Mouse (Mus musculus): ENCODE results near the gene Tecr.
"Not testable (repeated sequence)": the region's sequence is repeated elsewhere in the genome, so short reads cannot be mapped to it uniquely, and the experiment has no call there.

Gene Tecr

DNA sequence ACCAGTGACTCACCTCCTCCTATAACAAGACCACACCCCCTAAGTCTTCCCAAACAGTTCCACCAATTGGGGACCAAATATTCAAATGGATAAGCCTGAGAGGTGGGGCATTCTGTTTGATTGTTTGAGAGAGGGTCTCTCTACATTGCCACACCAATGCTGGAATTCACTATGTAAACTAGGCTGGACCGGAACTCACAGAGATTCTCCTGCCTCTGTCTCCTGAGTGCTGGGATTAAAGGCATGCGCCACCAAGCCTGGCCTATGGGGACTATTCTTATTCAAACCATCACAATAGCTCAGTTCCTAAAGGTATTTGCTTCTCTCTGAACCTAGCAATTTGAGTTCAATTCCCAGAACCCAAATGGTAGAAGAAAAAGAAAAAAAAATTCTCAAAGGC, 10.8 kb upstream of the Tecr start:
- no peak for DNase-seq (ENCODE audit: low spot score in 2 of 2)

DNA sequence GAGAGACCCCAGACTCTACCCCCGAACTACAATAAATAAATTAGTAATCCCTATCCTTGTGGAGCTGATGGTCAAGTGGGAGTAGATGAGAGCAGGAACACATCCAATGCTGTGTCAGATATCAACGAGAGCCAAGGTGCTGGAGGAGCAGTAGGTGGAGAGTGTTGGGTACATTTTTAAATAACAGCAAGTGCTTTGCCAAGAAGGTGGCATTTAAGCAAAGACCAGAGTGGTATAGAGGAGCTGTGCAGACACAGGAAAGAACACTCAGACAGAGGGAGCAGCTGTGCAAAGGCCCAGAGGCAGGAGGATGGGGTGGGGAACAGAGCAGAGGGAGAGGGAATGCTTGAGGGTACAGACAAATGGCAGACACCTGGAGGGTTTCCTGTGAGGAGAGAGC, 9.3 kb upstream of the Tecr start:
- no peak for DNase-seq (ENCODE audit: low spot score in 2 of 2)

DNA sequence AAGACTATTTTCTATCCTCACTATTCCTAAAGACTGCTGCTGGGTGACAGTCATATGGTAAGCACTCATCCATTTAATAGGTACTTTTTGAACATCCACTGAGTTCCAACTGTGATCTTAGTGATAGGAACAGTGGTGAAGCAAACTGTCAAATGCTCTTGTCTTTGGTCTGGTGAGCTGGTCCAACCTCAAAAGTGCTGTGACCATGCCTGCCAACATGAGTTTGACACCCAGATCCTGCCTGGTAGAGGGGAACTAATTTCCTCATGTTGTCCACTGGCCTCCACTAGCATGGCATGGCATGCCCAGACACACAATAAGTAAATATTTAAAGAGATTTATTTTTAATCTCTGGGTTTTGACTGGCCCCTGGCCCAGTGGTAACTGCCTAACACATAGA, 8.9 kb upstream of the Tecr start:
- no peak for DNase-seq (ENCODE audit: low spot score in 2 of 2)

DNA sequence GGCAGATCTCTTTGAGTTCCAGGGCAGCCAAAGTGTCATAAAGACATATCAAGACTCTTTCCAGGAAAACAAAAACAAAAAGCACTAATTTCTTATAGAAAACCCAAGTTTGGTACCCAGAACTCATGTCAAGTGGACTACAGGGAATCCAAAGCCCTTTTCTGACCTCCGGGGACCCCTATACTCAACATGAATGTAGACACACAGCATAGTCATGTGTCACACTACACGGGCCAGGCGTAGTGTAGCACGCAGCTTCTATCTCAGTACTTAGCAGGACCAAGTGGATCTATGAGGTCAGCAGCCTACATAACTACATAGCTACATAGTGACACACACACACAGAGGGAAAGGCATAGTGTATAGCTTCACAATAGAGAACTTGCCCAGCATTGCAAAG, 5.9 kb upstream of the Tecr start:
- no peak for DNase-seq (ENCODE audit: low spot score in 2 of 2)

DNA sequence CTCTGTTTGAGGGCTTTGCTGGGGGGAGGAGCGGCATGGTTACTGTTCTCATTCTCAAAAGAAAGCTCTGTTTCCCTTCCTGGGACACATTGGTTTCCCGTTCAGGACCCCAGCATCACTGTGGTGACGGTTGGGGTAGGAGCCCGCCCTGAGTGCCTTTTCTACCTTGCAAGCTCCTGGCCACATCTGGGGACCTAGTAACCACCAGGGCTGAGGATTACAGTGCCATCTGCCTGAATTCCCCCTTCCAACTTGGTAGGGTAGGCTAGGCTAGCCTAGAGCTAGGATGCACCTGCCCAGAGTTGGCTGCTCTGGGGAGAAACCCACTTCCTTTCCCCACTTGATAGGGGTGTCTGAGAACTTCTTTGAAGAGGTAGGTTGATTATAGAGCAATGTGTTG, 4.2 kb upstream of the Tecr start:
- no peak for DNase-seq (ENCODE audit: low spot score in 2 of 2)

DNA sequence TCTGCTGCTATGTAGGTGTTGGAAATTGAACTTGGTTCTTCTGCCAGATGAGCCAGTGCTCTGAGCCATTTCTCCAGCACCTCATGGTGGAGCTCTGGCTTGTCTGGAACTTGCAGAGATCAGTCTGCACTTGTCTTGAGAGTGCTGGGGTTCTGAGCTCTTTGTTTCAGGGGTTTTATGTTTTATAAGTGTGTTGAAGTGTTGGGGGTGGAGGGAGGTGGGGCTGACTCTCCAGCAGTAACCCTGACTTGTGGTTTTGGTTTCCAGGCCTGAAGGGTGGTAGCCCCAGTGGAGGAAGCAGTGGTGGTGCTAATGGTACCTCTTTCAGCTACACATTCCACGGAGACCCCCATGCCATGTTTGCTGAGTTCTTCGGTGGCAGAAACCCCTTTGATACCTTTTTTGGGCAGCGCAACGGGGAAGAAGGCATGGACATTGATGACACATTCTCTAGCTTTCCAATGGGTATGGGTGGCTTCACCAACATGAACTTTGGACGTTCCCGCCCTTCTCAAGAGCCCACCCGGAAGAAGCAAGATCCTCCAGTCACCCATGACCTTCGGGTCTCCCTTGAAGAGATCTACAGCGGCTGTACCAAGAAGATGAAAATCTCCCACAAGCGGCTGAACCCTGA, 1.9 kb upstream of the Tecr start:
- no peak for DNase-seq (ENCODE audit: low spot score in 2 of 2)

DNA sequence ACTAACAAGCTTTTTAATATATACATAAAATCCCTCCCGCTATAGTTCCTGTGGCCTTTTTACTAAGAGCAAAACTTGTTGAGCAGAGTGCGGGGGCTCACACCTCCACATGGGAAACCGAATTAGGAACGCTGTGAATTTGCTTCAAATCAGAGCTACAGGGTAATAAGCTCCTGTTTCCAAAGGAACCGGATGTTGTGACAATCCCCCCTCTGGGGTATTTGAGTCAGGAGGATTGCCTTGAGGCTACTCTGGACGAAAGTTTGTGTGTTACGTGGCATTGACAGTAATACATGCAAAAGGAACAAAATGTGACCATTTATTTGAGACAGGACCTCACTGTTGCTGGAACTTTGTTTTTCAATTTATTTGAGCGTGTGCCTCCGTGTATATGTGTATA, 1.3 kb upstream of the Tecr start:
- DNase-seq (ENCODE audit: low spot score in 2 of 2) = no peak

DNA sequence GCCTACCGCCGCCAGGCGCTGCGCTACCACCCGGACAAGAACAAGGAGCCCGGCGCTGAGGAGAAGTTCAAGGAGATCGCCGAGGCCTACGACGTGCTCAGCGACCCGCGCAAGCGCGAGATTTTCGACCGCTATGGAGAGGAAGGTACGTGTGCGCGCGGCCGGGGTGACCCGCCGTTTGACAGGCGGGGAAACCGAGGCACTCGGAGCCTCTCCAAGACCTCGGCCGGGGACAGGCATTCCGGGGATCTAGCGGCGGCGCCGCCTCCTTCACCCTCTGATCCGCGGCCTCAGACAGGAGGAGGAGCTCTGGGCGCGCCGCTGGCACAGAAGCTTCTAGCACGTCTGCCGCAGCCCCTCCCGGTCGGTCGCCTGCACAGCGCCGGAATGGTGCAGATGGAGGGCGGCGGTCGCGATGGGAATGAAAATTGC, 643 bp upstream of the Tecr start:
- DNase-seq (ENCODE audit: low spot score in 2 of 2) = peak; percentile 70 to 77

DNA sequence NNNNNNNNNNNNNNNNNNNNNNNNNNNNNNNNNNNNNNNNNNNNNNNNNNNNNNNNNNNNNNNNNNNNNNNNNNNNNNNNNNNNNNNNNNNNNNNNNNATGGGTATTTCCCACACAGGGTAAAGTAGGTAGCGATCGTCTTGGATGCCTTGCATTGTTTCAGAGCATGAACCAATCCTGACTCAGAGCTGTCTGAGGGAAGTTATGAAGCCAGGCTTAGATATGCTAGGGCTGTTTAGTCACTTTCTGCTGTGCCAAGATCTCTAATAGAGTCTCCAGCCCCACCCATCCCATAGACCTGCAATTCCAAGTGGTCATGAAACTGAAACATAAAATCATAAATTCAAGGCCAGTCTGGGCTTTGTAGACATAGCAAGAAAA, 5.1 kb downstream of the Tecr start:
- DNase-seq (ENCODE audit: low spot score in 2 of 2) = no peak

DNA sequence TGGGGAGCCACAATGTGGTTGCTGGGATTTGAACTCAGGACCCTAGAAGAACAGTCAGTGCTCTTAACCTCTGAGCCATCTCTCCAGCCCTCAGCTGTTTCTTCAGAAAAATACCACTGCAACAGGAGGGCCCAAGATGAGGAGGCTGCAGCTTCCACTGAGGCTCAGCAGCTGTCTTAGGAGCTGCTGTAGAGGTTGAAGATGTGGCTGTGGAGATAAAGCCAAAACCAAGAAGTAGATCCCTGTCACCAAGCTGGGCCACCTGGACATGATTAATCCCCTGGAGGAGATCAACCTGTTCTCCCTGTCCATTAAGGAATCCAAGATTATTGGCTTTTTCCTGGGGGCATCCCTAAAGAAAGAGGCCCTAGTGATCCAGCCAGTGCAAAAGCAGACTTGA, 8.0 kb downstream of the Tecr start:
- DNase-seq (ENCODE audit: low spot score in 2 of 2) = no peak

DNA sequence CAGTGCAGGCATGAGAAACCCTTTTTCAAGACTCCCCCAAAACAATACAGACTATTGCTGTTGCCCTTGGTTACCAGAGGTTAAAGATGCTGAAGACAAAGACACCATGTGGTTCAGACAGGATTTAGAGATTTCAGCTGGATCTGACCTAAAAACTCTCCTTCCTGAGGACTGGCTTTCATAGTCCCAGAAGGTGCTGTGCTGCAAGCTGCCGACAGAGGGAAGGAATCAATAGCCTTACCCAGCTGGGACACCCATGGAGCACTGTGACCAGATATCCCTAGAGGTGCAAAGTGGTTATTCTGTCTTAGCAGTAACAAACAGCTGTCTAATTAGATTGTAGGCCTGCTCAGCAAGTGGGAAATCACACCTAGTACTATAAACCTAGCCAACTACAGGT, 9.6 kb downstream of the Tecr start:
- DNase-seq (ENCODE audit: low spot score in 2 of 2) = no peak

DNA sequence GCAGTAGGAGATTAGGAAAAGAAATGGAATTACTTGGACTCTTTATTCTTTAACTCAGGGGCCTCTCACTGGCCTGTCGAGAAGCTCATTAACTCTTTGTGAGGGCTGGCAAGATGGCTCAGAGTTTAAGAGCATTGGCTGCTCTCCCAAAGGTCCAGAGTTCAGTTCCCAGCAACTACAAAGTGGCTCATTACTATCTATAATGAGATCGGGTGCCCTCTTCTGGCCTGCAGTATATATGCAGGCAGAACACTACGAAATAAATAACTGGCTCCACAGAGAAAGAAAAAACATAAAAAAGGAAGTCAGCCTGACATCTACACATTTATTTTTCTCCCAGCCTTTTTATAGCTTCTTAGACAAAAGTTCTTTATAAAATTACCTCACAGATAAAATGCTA, 11.4 kb downstream of the Tecr start:
- DNase-seq (ENCODE audit: low spot score in 2 of 2) = peak in 1 of 2 experiments; percentile 39

DNA sequence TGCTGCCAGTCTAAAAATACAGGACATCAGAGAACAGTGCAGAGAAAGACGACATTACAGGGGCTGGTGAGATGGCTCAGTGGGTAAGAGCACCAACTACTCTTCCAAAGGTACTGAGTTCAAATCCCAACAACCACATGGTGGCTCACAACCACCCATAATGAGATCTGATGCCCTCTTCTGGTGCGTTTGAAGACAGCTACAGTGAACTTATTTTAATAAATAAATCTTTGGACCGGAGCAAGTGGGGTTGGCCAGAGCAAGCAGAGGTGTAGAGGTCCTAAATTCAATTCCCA, 12.8 kb downstream of the Tecr start:
- DNase-seq (ENCODE audit: low spot score in 2 of 2) = not testable (repeated sequence)

DNA sequence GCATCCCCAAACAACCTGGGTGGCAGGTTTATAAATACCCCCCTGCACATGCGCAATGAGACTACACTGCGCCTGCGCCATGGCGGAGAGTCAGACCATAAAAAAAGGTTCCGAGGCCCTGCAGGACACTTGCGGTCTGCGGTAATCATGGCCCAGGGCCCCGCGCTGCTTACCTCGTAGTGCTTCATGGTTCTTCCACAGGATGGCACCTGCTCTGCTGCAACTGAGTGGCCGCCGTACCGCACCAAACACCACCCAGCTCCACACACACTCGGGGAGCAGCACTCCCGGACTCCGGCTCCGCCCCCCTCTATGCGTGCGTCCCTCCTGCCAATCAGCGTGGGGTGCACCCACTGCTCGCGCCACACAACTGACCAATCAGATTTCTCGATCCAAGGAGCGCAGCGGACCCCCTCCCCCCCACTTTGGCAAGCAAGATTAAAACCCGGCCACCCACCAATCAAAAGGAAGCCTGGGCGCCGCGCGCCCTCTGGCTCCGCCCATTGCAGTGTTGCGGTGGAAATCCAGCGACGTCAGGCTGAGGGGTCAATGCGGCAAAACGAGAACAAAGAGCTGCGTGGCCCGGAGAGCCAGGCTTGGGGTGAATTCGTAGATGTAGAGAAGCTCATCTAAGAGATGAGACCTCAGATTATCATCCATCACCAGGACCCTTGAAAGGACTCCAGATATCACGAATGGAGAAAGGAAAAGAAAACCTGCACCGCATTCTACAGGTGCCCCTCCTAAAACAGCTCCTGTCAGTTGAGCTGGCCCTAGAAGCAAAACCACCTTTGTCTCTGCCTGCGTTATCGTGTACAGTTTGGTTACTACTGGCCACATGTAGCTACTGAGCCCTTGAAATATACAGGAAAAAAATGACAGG, 13.4 kb downstream of the Tecr start:
- peak; percentile 92 for DNase-seq (ENCODE audit: low spot score in 2 of 2)

DNA sequence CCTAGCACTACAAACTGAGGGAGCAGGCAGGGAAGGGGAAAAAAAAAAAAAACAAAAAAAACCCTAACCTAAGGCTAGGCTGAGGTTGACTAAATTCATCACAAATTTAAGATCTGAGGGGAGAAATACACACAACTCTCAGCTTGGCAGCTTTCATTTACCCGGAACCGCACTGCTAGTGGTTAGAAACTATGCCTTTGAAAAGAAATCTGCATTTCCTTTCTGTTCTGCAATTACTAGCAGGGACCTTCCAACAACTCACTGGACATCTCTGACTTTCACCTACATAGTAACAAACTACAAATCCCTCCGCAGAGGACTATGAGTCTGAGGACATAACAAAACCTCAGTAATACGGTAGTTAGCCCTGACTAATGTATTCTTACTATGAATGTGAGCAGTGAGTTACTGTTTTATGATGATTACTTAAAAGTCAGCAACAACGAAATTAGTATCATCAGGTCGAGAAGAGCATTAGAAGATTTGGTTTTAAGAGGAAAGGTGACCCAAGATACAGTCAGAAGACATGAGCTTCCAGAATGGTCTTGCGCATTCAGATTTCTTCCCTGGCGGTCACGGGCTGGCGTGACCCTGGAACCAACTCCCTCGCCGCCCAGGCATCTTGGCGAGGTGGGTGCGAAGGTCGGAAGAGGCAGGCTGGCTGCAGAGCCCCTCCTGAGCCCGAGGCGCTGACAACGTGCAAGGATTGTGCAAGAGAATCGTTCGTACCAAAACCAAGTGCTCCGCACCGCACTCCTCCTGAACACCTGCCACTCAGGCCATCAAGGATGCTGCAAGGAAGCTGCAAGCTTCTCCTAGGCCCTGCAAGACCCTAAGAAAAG, 14.2 kb downstream of the Tecr start:
- DNase-seq (ENCODE audit: low spot score in 2 of 2) = no peak

DNA sequence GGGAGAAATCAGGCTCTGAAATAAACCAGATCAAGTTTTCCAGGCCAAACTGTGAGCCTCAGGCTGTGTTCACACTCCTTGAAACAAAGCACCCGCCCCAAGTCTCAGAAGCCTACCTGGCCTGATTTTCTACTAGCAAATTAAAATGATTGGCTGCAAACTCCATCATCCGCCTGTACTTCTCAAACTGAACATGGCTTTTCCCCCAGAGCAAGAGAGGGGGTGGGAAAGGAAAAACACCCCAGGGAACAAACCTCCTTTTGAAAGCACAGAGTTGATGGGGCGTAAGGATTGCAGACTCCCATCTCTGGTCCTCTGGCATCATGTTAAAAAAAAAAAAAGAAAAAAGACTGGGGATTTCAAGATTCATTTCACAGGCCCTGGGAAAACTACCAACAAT, 15.1 kb downstream of the Tecr start:
- DNase-seq (ENCODE audit: low spot score in 2 of 2) = no peak

DNA sequence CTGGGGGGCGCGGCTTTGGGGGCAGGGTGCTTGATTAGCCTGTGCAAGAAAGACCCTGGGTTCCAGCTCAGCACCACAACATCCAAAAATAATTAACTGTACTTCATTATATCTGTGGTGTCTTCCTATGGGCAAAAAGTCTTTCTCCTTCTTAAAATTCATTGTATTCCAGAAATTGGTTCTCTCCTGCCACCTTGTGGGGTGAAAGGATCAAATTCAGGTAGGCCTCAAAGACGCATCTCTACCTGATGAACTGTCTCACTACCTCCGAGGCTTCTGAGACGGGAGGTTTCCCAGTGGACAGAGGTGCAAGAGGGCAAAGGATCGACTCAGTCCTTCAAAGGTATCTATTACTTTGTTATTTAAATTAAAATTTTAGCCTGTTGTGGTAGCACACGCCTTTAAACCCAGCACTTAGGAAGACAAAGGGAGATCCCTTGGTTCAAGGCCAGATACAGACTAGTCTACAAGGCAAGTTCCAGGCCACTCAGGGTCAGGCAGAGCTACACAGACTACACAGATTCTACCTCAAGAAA, 17.2 kb downstream of the Tecr start:
- DNase-seq (ENCODE audit: low spot score in 2 of 2) = no peak

DNA sequence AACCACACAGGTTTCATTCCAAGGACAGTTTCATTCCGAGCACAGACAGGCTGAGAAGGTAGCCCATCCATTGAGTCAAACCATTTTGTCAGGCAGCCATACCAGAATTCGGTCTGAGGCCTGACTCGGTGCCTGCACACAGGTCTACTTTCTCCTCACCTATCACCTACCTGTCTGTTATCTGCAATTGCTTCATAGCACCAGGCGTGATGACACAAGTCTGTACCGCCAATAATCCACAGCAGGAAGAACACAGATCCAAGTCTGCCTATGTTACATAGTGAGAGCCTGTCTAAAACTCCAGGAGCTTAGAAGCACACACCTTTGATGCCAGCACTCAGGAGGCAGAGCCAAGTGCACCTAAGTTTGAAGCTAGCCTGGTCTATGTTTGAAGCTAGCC, 18.9 kb downstream of the Tecr start:
- no peak for DNase-seq (ENCODE audit: low spot score in 2 of 2)

DNA sequence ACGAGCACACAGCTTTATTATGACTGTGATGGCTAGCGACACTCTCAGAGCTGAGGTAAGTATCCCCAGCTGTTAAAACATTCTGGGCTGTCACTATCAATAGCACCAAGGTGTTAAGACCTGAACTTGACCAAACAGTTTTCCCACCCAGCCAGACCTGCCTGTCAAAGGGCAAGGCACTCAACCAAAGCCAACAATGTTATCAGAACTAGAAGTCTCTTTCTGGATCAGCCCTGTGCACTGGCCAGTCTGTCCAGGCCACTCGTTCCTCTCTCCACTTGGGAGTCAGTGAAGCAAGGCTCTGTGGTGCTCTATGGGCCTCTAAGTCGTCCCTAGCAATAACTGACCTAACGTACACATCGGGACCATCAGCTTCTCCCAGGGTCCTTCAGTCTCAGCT, 20.1 kb downstream of the Tecr start:
- DNase-seq (ENCODE audit: low spot score in 2 of 2) = no peak

DNA sequence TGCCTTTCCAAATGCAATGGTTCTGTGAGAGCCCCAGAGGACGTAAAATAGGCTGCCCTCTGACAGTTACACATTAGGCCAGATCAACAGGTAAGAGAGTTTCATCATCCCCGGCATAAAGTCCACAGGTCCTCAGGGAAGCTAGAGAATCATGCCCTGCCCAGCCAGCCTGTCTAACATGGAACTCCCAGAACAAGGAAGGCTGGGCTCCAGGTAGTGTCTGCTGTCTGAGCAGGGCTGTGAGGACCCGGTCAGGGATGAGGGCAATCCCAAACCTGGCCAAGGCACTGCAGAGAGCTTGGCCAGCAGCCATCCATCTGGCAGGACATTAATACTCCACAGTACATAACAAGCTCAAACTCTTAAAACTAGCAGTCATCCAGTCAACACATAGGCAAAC, 22.4 kb downstream of the Tecr start:
- no peak for DNase-seq (ENCODE audit: low spot score in 2 of 2)

DNA sequence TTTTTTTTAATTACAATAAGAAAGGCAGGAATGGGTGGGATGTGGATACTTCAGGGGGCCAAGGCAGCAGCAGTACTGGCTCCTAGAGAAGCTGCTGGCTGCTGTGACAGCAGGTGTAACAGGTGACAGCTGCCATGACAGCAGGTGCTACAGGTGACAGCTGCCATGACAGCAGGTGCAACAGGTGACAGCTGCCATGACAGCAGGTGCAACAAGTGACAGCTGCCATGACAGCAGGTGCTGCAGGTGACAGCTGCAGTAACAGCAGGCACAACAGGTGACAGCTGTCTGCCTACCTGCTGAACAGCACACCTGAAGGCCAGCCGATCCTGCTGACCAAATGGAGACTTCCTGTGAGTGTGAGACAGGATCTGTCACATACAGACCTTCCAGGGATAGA, 23.0 kb downstream of the Tecr start:
- DNase-seq (ENCODE audit: low spot score in 2 of 2) = no peak

DNA sequence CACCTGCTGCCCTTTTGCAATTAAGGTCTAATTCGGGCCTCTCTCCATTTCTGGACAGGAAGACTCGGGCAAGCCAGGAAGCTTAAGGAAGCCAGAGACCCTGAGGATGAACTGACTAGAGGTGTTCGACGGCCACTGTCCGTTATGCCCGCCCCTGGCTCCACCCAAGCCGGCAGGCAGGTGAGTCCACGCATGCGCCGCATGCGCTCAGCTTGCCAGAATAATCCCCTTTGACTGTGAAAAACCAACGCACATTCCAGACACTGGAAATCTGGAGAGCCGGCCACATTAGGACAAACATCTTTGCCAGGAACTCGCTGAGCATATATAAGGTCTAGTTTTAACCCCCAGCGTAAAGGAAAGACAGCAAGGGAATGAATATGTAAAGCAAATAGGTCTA, 24.5 kb downstream of the Tecr start:
- DNase-seq (ENCODE audit: low spot score in 2 of 2) = no peak

DNA sequence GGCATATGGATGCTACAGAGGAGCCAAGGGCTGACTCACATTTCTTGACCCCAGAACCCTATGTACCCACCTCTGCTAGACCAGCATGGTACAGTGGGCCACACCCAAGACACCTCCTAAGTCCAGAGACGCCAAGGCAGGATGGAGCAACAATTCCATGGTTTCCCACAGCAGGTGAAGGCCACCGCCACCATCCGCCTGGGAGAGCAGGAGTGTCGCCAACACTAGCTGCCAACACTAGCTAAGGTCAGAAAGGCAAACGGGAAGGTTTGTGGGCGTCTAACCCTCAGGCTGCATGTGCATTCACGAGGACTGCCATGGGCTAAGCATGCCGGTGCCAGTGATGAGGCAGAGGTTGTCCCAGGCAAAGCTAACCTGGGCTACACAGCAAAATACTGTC, 25.5 kb downstream of the Tecr start:
- no peak for DNase-seq (ENCODE audit: low spot score in 2 of 2)

Data from spleen, postnatal 14 days (tissue).